Mouse (Mus musculus) small intestine, adult 2 months (tissue): ENCODE data around the gene Ust.

Source experiments
- CTCF ChIP-seq: fragments of 200-500 bp; IDR thresholded peaks from 2 replicates; pipeline ENCODE4 v1.5.1; 2012; ENCODE audit warnings: low read depth, mild to moderate bottlenecking, control low read depth, inconsistent platforms, low read length, moderate library complexity, mixed read lengths; ENCODE audit not compliant: insufficient replicate concordance, insufficient read length; ENCODE audit errors: extremely low read depth
- POLR2A ChIP-seq: fragments of 200-500 bp; IDR thresholded peaks from 2 replicates; pipeline ENCODE4 v1.6.1; 2012; ENCODE audit warnings: low read depth, mild to moderate bottlenecking, control low read depth, inconsistent platforms, low read length, moderate library complexity

- TF ChIP-seq POLR2A (no peak), CTCF (no peak)
Observed at GRCm38 (mm10) chr10:8183171-8183570, 335.5 kb downstream of the Ust start.
